Mouse (Mus musculus): ENCODE results near the gene Ano8.
"Not testable (repeated sequence)": the region's sequence is repeated elsewhere in the genome, so short reads cannot be mapped to it uniquely, and the experiment has no call there.

The Ano8 gene

DNA sequence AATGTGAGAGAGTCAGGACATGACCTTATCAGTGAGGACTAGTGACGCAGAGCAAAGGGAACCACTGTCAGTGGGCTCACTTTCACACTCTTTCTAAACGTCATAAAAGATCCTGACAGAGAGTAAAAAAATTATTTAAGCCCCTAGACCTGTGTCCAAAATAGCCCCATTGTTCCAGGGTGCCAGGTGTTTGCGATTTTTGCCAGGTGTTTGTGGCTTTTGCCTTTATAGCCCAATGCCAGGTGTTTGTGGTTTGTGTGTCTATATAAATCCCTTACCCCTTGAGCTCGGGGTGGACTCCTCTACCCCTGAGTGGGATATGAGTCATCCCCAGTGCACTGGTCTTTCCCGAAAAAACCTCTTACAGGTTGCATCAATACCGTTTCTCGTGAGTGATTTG is 40.7 kb downstream of the Ano8 start:
- no peak for DNase-seq (ENCODE audit: low spot score in 2 of 2)

- DNase-seq (ENCODE audit: low spot score in 2 of 2) = peak; percentile 23 to 29
Measured at GRCm38 (mm10) chr8:71441404-71441803, 44.4 kb downstream of the Ano8 start.

GRCm38 (mm10) chr8:71437041-71437440 is 48.7 kb downstream of the Ano8 start:
- no peak for DNase-seq (ENCODE audit: low spot score in 2 of 2)

DNA sequence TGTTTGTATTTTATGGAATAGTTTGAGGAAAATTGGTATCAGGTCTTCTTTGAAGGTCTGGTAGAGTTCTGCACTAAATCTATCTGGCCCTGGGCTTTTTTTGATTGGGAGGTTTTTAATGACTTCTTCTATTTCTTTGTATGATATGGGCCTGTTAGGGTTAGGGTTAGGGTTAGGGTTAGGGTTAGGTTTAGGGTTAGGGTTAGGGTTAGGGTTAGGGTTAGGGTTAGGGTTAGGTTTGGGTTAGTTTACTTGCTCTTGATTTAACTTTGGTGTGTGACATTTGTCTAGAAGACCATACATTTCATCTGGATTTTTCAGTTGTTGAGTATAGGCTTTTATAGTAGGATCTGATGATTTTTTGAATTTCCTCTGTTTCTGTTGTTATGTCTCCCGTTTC is 52.8 kb downstream of the Ano8 start:
- not testable (repeated sequence) for DNase-seq (ENCODE audit: low spot score in 2 of 2)
